Mouse (Mus musculus): ENCODE measurements around the gene Casp2.
A peak's percentile ranks its signal among the peaks of the same experiment; 100 is the strongest.

Casp2 gene

DNA sequence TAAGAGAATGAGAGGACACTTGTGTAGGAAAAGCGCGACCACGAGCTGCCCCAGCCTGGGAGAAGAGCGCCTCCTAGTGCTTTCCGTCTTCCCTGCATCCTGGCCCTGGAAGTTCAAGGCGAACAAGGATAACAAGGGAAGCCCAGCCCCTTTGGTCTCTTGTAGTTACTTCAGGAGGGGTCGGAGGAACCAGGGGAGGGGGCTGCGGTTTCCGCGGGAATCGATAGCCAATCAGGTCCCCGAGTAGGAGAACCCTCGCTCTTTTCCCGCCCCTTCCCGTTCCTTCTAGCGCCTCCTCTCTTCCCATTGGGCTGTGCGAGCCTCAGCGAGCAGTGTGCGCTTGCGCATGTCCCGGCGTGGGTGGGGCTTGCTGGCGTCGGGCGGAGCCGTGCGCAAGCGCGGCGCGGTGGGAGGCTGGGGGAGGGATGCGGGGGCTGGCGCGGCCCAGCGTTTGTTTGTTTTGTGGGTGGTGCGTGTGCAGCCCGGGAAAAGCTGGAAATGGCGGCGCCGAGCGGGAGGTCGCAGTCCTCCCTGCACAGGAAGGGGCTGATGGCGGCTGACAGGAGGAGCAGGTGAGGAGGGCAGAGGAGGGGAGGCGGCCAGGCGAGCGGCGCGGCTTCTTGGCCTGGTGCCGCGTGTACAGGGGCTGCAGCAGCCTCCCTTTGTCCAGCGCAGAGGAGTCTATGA lies at the start of gene Casp2:
TSS of gene Casp2 (plus strand) at position 360 of the 687 bp plus-strand sequence.
- DNase-seq (ENCODE audit: low read depth in 2 of 2, low spot score in 2 of 2), result peak; percentile 95 to 96

DNA sequence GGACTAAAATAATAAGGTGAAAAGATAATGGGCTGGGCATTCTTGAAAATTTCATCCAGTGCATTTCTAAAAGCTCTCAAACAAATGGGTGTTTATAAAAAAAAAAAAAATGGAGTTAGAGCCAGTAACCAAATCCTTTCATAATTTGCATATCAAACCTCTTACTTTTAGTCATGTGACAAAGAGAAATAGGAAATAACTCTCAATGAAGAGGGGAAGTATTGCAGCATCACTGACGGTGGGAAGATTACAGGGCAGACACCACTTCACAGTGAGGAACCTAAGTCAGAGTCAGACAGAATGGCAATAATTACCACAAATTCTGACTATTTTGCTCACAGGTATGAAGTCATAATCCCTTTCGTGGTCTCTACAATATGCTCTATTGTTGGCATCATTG lies 49.8 kb upstream of the Casp2 start, which contains the start of gene Tas2r144:
TSS of gene Tas2r144 (plus strand) at position 301 of the 400 bp plus-strand sequence.
- DNase-seq (ENCODE audit: low read depth in 2 of 2, low spot score in 2 of 2), result no peak

DNA sequence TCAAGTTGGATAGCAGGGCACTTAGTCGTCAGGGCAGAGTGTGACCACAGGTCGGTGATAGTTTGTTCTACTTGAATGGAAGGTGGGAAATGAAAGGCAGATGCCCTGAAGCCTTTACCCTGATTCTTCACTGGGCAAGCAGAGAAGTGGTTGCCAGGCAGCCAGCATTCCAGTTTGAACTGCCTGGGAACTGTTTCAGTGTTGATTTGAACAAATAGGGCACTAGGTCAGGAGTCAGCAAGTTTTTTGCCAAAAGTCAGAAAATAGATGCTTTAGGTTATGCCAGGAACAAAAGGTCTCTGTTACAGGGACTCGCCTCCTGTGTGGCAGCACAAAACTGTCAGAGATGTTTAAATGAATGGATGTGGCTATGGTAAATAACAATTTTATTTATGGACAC lies 42.5 kb upstream of the Casp2 start:
- no peak for DNase-seq (ENCODE audit: low read depth in 2 of 2, low spot score in 2 of 2)

DNA sequence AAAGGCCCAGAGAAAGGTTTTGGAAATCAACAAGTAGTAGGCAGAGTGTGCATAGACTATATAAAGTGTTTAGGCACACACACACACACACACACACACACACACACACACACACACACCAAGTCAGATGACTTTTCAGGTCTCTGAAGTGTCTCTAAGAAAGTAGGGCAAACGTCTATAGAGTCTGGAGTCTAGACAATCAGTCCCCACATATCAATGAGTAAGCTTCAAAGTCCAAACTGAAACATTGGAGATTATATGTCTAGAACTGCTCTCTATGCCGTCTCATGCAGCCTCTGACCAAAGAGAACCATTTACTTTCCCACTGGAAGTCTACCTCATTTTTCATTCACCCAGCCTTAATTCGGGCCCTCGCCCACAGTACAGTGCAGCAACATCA lies 39.7 kb upstream of the Casp2 start:
- DNase-seq (ENCODE audit: low read depth in 2 of 2, low spot score in 2 of 2), result no peak

DNA sequence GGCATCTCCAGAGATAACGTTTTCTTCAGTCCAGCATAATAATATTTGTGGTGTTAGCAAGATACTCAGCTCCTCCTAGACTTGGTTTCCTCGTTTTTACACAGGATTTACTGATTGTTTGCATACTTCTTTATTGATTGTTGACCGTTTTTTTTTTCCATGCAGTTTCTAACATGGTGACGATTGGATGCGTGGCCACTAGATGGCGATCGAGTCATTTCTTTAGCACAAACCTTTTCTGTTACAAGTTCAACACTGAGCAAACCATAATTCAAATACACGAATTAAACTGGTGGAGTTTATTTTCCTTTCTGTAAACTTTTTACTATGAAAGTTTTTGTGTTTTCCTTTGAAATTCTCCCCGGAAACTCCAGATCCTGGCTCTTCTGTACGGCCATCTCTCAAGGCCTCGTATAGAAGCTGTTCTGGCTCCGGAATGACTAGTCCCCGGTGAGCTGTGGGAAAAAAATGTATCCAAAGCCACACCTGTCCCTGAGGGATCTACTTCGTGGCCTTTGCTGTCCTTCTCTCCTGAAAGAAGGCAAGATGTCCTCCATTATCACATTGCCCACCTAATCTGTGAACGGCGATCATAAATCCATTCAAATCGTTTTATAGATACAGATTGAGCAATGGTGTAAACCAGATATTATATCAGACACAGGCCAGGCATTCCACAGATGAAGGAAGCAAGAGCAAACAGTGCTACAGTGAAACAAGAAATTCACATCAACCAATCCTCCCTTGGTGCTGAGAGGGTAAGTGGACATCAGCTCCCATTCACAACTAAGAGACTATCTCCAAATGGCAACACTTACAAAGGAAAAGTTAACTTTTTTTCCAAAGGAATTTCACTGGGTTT lies 37.3 kb upstream of the Casp2 start:
- DNase-seq (ENCODE audit: low read depth in 2 of 2, low spot score in 2 of 2), result peak; percentile 46 to 64

DNA sequence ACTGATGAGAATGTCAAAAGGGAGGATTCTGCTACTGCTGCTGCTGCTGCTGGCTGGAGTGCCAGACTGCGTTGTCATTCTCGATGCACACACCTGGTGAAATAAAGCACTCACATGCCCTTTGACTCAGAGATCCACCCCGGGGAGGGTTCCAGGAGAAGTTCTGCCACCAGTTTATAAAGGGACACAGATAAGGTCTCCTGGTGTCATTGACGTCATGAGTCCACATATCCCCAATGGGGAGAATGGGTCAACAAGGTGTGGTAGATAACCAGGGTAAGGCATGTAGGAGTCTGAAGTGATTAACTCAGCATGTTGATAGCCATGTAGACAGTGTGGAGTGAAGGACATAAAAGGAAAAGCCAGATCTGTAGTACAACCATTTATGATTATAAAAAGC lies 35.2 kb upstream of the Casp2 start:
- DNase-seq (ENCODE audit: low read depth in 2 of 2, low spot score in 2 of 2), result no peak

DNA sequence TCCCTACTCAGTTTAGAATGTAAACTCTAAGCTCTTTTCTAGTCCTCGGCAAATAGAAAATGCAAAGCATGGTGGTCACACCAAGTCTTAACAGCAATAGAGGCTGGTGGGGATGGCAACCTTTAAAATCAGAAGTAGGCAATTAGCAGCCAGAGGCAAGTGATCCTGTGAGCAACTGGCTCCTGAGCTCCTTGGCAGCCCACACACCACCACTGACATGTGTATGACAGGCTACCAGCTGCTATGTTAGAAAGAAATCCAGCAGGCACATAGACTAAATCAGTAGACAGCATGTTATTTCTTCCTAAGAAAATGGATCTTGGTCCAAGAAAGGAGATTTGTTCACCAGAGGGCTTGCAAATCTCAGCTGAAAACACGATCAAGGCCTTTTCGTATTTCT lies 33.6 kb upstream of the Casp2 start:
- no peak for DNase-seq (ENCODE audit: low read depth in 2 of 2, low spot score in 2 of 2)

DNA sequence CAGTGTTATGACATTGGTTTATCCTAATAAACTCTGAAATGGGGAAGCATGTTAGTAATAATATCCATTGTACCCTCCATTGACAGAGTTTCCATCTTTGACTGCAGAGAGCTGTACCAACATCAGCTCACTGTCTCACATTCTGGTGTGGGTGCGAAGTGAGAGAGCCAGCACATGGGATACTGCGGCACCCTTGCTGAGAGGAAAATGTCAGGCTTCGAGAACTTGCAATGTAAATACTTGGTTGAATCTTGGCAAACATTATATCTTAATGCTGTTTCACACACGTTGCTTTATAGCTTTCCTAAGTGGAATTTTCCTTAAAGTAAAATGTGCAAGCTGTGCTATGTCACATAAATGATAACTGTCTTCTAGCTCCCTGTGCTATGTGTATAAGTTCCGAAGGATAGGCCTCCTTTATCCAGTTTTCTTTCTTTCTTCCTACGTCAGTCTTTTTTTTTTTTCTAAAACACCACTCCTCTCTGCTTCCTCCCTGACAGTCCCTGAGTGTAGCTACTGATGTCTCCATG lies 27.4 kb upstream of the Casp2 start:
- no peak for DNase-seq (ENCODE audit: low read depth in 2 of 2, low spot score in 2 of 2)

DNA sequence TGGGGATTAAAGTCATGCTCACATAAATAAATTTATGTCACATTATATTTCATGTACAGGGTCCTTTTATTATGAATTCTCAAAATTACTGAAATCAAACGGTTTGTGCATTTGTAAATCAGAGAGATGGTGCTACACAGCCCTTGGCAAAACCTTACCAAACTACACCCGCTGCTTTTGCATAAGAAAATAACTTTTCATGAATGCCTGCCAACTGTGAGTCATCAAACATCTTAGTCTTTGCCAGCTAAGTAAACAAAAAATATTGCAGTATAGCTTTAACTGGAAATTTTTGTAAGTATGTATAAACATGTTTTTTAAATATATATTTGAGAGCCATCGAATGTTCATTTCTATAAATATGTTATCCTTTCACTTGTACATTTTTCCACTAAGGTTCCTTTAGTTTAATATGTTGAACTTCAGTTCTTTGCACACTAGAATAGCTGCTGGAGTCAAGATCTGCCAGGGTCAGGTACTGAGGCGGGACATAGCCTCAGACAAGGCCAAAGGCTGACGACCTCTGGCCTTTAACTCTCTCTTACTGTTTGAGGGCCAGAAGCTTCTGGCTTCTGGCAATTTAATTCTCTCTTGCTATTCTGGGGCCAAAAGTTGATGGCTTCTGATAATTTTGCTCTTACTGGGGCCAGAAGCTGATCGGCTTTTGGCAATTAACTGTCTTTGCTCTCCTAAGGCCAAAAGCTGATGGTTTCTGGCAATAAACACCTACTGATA lies 23.3 kb upstream of the Casp2 start:
- DNase-seq (ENCODE audit: low read depth in 2 of 2, low spot score in 2 of 2), result no peak

DNA sequence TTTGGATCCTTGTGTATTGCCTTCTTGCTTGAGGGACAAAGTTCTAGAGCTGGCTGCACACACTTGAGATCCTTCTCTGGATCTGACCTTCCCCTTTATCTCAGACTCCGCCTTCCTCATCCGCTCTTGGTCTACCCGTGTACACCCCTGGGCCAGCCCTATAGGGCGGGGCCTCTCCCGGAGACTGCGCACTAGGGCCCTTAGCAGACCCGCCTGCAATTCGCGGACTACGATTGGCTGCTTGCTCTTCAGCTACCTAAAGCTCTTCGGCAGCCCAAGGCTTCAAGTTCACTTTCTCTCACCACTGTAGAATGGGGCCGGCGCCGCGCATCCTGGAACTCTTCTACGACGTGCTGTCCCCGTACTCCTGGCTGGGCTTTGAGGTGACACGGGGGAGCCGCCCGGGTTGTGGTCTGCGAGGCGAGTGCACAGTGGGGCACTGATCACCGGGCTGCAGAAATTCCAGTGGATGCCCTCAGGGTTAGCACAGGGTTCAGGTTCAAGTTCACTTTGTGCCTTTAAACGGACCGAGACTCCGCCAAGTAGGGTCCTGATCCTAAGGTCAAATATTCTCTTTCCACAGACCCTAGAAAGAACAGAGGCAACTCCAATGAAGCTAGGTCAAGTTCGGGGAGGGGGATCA lies 19.0 kb upstream of the Casp2 start, which contains the start of gene Gstk1:
TSS of gene Gstk1 (plus strand) at position 225 of the 643 bp plus-strand sequence.
- peak; percentile 67 to 69 for DNase-seq (ENCODE audit: low read depth in 2 of 2, low spot score in 2 of 2)

DNA sequence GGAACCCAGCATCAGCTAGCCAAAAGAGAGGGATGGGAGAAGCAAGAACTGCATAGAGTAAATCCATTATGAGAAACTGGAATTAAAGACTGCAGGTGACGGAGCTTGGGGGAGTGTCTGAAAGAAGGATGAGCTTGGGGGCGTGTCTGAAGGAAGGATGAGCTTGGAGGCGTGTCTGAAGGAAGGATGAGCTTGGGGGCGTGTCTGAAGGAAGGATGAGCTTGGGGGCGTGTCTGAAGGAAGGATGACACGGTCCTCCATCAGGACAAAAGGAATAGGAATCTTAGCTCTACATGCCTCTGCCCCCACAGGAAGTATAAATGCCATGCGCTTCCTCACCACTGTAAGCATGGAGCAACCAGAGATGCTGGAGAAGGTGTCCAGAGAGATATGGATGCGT lies 17.6 kb upstream of the Casp2 start:
- DNase-seq (ENCODE audit: low read depth in 2 of 2, low spot score in 2 of 2), result no peak

DNA sequence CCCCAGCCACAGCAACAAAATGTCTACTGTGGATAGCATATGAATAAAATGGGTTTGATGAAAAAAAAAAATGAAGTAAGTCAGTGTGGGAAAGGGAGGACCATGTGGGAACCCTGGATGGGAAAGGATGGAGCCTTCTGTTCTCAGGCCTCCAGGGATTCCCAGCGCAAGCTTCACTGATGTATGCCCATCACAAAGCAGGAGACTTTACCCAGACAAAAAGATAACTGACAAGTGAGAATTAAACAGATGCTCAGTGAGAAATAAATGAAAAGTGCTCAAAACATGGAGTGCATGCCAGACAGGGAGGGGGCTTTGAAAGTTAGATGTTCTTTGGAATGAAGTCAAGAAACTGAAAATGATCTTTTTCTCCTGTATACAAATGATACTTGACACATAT lies 16.8 kb upstream of the Casp2 start:
- DNase-seq (ENCODE audit: low read depth in 2 of 2, low spot score in 2 of 2), result no peak

DNA sequence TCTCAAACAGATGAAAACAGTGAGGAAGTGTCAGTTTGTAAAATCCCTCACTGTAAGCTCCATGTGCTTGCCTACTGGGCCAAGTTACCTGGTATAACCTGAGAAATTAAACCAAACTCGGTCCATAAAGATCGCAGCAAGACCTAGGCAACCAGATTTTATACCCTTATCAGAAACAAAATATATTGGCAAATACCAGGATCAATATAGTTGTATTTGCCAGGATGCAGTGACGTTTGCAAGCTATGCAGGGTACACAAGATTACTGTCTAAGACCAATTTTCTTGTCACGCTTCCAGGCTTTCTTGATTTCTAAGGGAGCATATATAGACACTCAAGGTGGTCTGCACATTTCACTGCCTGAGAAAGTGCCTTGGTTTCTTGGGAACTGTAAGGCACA lies 13.0 kb upstream of the Casp2 start:
- no peak for DNase-seq (ENCODE audit: low read depth in 2 of 2, low spot score in 2 of 2)

DNA sequence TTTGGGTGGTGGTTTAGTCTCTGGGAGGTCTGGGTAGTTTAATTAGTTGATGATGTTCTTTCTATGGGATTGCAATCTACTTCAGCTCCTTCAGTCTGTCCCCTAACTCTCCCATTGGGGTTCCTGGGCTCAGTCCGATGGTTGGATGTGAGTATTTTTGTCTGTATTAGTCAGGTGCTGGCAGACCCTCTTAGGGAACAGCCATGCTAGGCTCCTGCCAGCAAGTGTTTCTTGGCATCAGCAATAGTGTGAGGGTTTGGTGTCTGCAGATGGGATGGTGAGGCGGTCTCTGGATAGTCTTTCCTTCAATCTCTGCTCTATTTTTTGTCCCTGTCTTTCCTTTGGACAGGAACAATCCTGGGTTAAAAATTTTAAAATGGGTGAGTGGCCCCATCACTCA lies 11.7 kb upstream of the Casp2 start:
- DNase-seq (ENCODE audit: low read depth in 2 of 2, low spot score in 2 of 2), result no peak

DNA sequence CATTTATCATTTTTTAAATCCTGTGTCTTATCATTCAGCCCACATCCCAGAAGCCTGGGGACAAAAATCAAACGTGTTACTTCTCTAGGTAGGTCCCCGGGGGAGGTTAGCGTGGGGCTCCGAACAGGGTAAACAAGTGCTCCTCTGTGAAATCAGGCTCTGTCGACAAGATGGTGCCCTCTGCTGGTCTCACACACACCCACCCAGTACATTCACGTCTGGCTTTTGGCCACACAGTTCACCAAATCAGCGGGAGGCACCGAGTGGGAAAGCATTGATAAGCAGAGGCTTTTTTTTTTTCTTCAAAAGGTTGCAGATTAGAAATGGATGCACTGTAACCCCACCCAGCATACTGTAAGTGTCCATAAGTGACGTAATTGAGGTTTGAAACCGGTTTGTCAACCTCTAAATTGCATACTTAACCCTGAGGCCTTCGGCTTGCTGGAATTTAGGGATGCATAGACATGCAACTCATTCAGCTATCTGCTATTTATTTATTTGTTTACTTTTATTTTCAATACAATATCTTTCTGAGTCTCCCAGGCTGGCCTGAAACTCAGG lies 7.4 kb upstream of the Casp2 start:
- peak; percentile 60 to 66 for DNase-seq (ENCODE audit: low read depth in 2 of 2, low spot score in 2 of 2)

DNA sequence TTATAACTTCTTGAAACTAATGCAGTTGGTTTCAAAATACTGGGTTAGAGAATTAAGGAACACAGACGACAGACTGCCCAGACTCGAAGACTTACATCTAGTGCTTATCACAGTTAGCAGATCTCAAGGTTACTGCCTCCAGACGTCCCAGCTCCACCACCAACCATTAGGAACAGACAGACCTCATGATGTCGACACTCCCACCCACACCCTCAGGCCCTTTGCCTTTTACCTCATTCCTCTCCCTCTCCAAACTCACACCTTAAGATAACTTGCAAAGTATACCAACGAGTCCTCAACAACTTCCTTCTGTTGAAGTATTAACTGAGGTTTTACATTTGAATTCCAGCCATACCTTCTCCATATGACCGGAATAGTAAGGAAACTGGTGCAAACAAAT lies 4.4 kb upstream of the Casp2 start:
- no peak for DNase-seq (ENCODE audit: low read depth in 2 of 2, low spot score in 2 of 2)

DNA sequence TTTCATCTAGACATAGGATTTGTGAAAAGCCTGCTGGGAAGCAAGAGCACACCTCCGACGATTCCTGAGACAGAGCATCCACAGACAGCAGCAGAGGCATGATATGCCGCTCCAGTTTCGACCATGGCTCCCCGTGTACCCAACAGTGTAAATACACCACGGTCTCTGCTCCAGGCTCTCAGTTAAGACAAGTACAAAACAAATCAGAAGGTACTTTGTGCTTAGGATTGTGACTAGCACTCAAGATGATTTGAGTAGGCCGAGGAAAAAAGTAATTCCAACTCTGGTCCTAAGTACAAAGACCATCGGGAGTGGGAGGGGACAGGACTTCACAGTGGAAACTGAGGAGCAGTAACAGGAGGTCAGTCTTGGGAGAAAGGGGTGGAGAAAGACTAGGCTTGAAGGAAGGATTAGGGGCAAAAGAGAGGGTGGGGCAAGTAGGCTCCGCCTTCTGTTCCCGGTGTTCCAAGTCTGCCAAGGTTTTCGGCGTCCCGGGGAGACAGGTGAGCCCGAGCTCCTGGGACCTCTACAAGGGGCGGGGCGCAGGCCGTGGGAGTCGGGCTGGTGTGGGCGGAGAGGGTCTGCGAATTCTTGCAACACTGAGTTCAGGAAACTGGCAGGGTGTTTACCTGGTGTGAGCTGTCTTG lies 3.1 kb upstream of the Casp2 start, which contains the start of gene Tmem139:
TSS of gene Tmem139 (plus strand) at position 447 of the 647 bp plus-strand sequence.
- no peak for DNase-seq (ENCODE audit: low read depth in 2 of 2, low spot score in 2 of 2)

DNA sequence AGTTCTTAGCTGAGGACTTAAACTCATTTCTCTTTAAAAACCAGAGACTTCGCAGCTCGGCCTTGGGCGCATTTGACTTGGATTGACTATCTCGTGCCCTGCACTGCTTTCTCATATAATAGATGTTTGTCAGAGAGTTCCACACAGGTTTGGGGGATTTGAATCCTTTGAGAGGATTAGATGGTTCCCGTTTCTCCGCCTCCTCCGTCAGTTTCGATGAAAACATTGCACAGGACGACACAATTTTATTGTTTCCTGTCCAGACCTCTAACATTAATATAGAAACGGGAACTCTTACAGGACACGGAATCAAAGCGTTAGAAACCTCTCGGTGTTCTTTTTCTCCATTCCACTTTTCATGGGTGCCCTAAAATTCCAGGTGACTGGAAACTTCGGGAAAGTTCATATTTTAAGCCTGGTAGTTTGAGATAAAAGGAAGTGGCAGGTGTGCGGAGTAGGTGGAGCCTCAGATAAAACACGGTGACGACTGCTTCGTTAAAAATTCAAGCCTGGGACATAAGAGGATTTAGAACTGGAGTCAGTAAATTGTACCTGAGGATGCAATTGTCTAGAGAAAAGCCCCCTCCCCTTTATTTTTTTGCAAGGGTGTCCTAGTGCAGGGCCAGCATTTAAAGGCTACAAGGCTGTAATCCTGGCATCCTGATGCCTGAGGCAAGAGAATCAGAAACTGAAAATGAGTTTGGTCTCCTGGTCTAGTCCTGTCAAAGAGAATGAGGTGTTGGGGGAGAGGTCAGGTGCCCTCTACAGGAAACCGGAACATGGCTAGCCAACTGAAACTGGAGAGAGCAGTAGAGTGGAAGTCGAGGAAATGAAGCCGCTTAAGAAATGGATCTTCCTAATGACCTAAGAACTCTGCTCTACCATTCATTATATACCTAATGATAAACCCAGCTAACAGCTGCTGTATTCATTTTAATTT lies 876 bp downstream of the Casp2 start:
- peak; percentile 6 to 37 for DNase-seq (ENCODE audit: low read depth in 2 of 2, low spot score in 2 of 2)

DNA sequence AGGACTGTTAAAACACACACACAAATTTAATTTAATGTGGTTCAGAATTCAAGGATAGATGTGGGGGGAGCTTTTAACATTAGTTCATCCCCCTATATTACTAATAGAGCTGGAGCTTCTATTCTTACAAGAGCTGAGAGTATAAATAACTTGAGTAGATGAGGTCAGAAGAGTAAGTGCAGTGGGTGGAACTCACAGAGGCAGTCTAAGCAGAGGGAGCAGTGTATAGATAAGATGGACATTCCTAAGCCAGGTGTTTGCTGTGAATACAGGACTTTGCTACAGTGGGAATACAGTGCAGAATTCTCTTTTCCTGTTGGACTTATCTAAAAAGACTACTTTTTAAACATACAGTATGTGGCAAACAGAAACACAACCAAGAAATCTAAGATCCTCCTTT lies 6.0 kb downstream of the Casp2 start:
- no peak for DNase-seq (ENCODE audit: low read depth in 2 of 2, low spot score in 2 of 2)

Data from CD8-positive naive resting alpha-beta T cell, adult 2 months (primary cell).